ENCODE assay signal across 12 mouse cellular contexts in genomic region chr1:75214442-75214841, GRCm38 (mm10). TPM values are rescaled to one million over a fixed set of nuclear protein-coding genes. Genes with fewer than 3 reads are reported as not detected.
DNase-seq lines count a peak whose midpoint lies in the region; ATAC-seq and TF ChIP-seq lines count a peak whose summit lies in the region.
"Had no signal": no experiment of that assay in that cellular context is flagged by ENCODE, and none has a peak within 500 bp of the region (broad histone marks: within the 10 kb centered on the region; RNA-seq: fewer than 3 reads in every experiment).

No protein-coding gene starts in this region.

- no peak overlapping the region for H3K4me2 ChIP-seq in lung, embryonic 14.5 days
- H3K4me2 ChIP-seq in kidney, embryonic 16.5 days (replicated peaks; ENCODE audit: low read depth, low read length) = no peak overlapping the region
- H3K4me2 ChIP-seq in liver, postnatal 0 days (ENCODE audit: low read depth, low read length) = peak overlapping the region; percentile 100
- H3K4me2 ChIP-seq: limb, embryonic 12.5 days had no signal

- peak overlapping the region; percentile 54 for H3K27ac ChIP-seq in lung, embryonic 14.5 days (ENCODE audit: low read depth)
- H3K27ac ChIP-seq in bone marrow, adult 2 months (ENCODE audit: control insufficient read depth, insufficient read depth, low read depth, low read length, poor library complexity) = peak overlapping the region; percentile 61
- peak overlapping the region; percentile 91 for H3K27ac ChIP-seq in kidney, embryonic 16.5 days (ENCODE audit: low read length)
- peak overlapping the region; percentile 95 for H3K27ac ChIP-seq in liver, postnatal 0 days (ENCODE audit: low read depth)
- H3K27ac ChIP-seq: limb, embryonic 12.5 days had no signal

- H3K27me3 ChIP-seq in lung, embryonic 14.5 days (ENCODE audit: insufficient read depth, low read length) = peaks cover 21% of the 10 kb centered on the region
- peaks cover 14% of the 10 kb centered on the region; the same call in 1 of the 2 replicates for H3K27me3 ChIP-seq in kidney, embryonic 16.5 days (ENCODE audit: insufficient read depth, low read length)
- H3K27me3 ChIP-seq in liver, postnatal 0 days (ENCODE audit: insufficient read depth, low read length) = no peaks in the 10 kb centered on the region

- no peak for TF ChIP-seq POLR2A in bone marrow, adult 2 months (IDR thresholded peaks at IDR 0.05; ENCODE audit: borderline replicate concordance, control insufficient read depth, low read depth, low read length)

- no peak for DNase-seq in lung, embryonic 14.5 days
- no peak for DNase-seq in lung, postnatal 25 days (ENCODE audit: low spot score)
- peak; percentile 46 for DNase-seq in liver, postnatal 0 days
- no peak for DNase-seq in left cerebral cortex, adult 9 months (ENCODE audit: low spot score in 2 of 2)
- DNase-seq in cerebellum, adult 8-10 months = no peak
- no peak for DNase-seq in thymus, postnatal 10 days (ENCODE audit: low spot score in 2 of 2)
- DNase-seq: gastrocnemius, postnatal 10 days had no signal

- H3K36me3 ChIP-seq in lung, embryonic 14.5 days (ENCODE audit: insufficient read depth) = peaks cover 43% of the 10 kb centered on the region
- H3K36me3 ChIP-seq in kidney, embryonic 16.5 days (ENCODE audit: insufficient read depth, low read length) = peaks cover 34% of the 10 kb centered on the region
- peaks cover 50% of the 10 kb centered on the region for H3K36me3 ChIP-seq in liver, postnatal 0 days (replicated peaks; ENCODE audit: insufficient read depth, low read length)

- H3K4me1 ChIP-seq in lung, embryonic 14.5 days (ENCODE audit: insufficient read depth) = peaks cover 4% of the 10 kb centered on the region; the same call in 1 of the 2 replicates
- H3K4me1 ChIP-seq in bone marrow, adult 2 months (ENCODE audit: control insufficient read depth, insufficient read depth, low read length) = peaks cover 19% of the 10 kb centered on the region
- peaks cover 48% of the 10 kb centered on the region for H3K4me1 ChIP-seq in kidney, embryonic 16.5 days (ENCODE audit: insufficient read depth, low read length)
- H3K4me1 ChIP-seq in liver, postnatal 0 days (ENCODE audit: insufficient read depth) = peaks cover 76% of the 10 kb centered on the region

- H3K4me3 ChIP-seq in lung, embryonic 14.5 days (ENCODE audit: low read depth, low read length) = no peak overlapping the region
- peak overlapping the region; percentile 38 for H3K4me3 ChIP-seq in bone marrow, adult 2 months (replicated peaks; ENCODE audit: control insufficient read depth, low read depth, low read length)
- H3K4me3 ChIP-seq in kidney, embryonic 16.5 days (ENCODE audit: low read length) = no peak overlapping the region
- peak overlapping the region; percentile 95 for H3K4me3 ChIP-seq in liver, postnatal 0 days (ENCODE audit: low read depth, low read length)
- H3K4me3 ChIP-seq: limb, embryonic 12.5 days had no signal

- H3K9ac ChIP-seq in lung, embryonic 14.5 days = no peak overlapping the region
- H3K9ac ChIP-seq in kidney, embryonic 16.5 days (replicated peaks; ENCODE audit: low read length) = peak overlapping the region; percentile 27; the same call in 1 of the 2 replicates
- peak overlapping the region; percentile 44 for H3K9ac ChIP-seq in liver, postnatal 0 days (replicated peaks)
- H3K9ac ChIP-seq: limb, embryonic 12.5 days had no signal

- WGBS in lung, embryonic 14.5 days = 59% methylated on average over 2 of the region's 2 CpGs
- WGBS in bone marrow, adult 2 months = 46% methylated on average over 2 of the region's 2 CpGs
- WGBS in kidney, embryonic 16.5 days = 61% methylated on average over 2 of the region's 2 CpGs
- 70% methylated on average over 2 of the region's 2 CpGs for WGBS in liver, postnatal 0 days (ENCODE audit: insufficient replicate concordance)

- TF ChIP-seq EP300 in liver, postnatal 0 days (IDR thresholded peaks at IDR 0.05; ENCODE audit: low read depth) = no peak

- ATAC-seq in lung, embryonic 14.5 days (ENCODE audit: insufficient read depth) = no peak
- peak; percentile 49 for ATAC-seq in kidney, embryonic 16.5 days (ENCODE audit: low FRiP score, low TSS enrichment)
- ATAC-seq in liver, postnatal 0 days = peak; percentile 33
- ATAC-seq: hindbrain, embryonic 16.5 days had no signal

- no peak for TF ChIP-seq CTCF in lung, embryonic 14.5 days (IDR thresholded peaks at IDR 0.05; ENCODE audit: low read depth)
- TF ChIP-seq CTCF in bone marrow, adult 2 months (IDR thresholded peaks at IDR 0.05; ENCODE audit: control insufficient read depth, insufficient read depth, low read length) = no peak
- no peak for TF ChIP-seq CTCF in liver, postnatal 0 days (IDR thresholded peaks at IDR 0.05; ENCODE audit: low read depth)

- no peaks in the 10 kb centered on the region for H3K9me3 ChIP-seq in lung, embryonic 14.5 days (ENCODE audit: low read depth, low read length)
- H3K9me3 ChIP-seq in kidney, embryonic 16.5 days (ENCODE audit: low read length) = no peaks in the 10 kb centered on the region
- no peaks in the 10 kb centered on the region for H3K9me3 ChIP-seq in liver, postnatal 0 days (ENCODE audit: low read length)
- H3K9me3 ChIP-seq: limb, embryonic 12.5 days had no signal

RNA-seq across cellular contexts. Expression of gene Stk16, which starts 3.8 kb away (rescaled TPM):
- polyA plus RNA-seq in lung, embryonic 14.5 days (2014; fragmentation: Nextera tagmentation; extraction: Ambion mirVana) = 115 and 119 TPM in 2 replicates
- polyA plus RNA-seq in bone marrow, adult 2 months (2011; ENCODE audit: insufficient read depth, insufficient read length, low replicate concordance, missing spikeins) = 74.2 and 168 TPM in 2 replicates
- polyA plus RNA-seq in kidney, embryonic 16.5 days (2015; fragmentation: Nextera tagmentation; extraction: Ambion mirVana) = 153 and 169 TPM in 2 replicates
- polyA plus RNA-seq in liver, postnatal 0 days (2015; fragmentation: Nextera tagmentation; extraction: Ambion mirVana) = 88.3 and 101 TPM in 2 replicates

RNA-seq across cellular contexts. Expression of gene Glb1l, which starts 3.8 kb away (rescaled TPM):
- polyA plus RNA-seq in lung, embryonic 14.5 days (2014; fragmentation: Nextera tagmentation; extraction: Ambion mirVana) = 16.0 and 16.7 TPM in 2 replicates
- 23.0 and 43.6 TPM in 2 replicates for polyA plus RNA-seq in bone marrow, adult 2 months (2011; ENCODE audit: insufficient read depth, insufficient read length, low replicate concordance, missing spikeins)
- 57.4 and 63.8 TPM in 2 replicates for polyA plus RNA-seq in kidney, embryonic 16.5 days (2015; fragmentation: Nextera tagmentation; extraction: Ambion mirVana)
- 2.7 and 3.5 TPM in 2 replicates for polyA plus RNA-seq in liver, postnatal 0 days (2015; fragmentation: Nextera tagmentation; extraction: Ambion mirVana)

RNA-seq across cellular contexts. Expression of gene Tuba4a, which starts 5.2 kb away (rescaled TPM):
- polyA plus RNA-seq in lung, embryonic 14.5 days (2014; fragmentation: Nextera tagmentation; extraction: Ambion mirVana) = 21.3 and 25.3 TPM in 2 replicates
- polyA plus RNA-seq in bone marrow, adult 2 months (2011; ENCODE audit: insufficient read depth, insufficient read length, low replicate concordance, missing spikeins) = 422 and 591 TPM in 2 replicates
- 96.3 and 102 TPM in 2 replicates for polyA plus RNA-seq in kidney, embryonic 16.5 days (2015; fragmentation: Nextera tagmentation; extraction: Ambion mirVana)
- polyA plus RNA-seq in liver, postnatal 0 days (2015; fragmentation: Nextera tagmentation; extraction: Ambion mirVana) = 291 and 298 TPM in 2 replicates

RNA-seq across cellular contexts. Expression of gene A630095N17Rik, which starts 17.5 kb away (rescaled TPM):
- not detected in 2 replicates for polyA plus RNA-seq in lung, embryonic 14.5 days (2014; fragmentation: Nextera tagmentation; extraction: Ambion mirVana)
- polyA plus RNA-seq in bone marrow, adult 2 months (2011; ENCODE audit: insufficient read depth, insufficient read length, low replicate concordance, missing spikeins) = not detected in 2 replicates
- polyA plus RNA-seq in kidney, embryonic 16.5 days (2015; fragmentation: Nextera tagmentation; extraction: Ambion mirVana) = not detected in 2 replicates
- polyA plus RNA-seq in liver, postnatal 0 days (2015; fragmentation: Nextera tagmentation; extraction: Ambion mirVana) = 0.18 TPM in 1 of 2 replicates, not detected in the other
- polyA plus RNA-seq: hindbrain, embryonic 16.5 days; limb, embryonic 12.5 days; urinary bladder, adult 2 months had no signal

RNA-seq across cellular contexts. Expression of gene Dnajb2, which starts 21.8 kb away (rescaled TPM):
- 14.1 and 16.9 TPM in 2 replicates for polyA plus RNA-seq in lung, embryonic 14.5 days (2014; fragmentation: Nextera tagmentation; extraction: Ambion mirVana)
- polyA plus RNA-seq in bone marrow, adult 2 months (2011; ENCODE audit: insufficient read depth, insufficient read length, low replicate concordance, missing spikeins) = 85.8 and 119 TPM in 2 replicates
- 41.3 and 45.7 TPM in 2 replicates for polyA plus RNA-seq in kidney, embryonic 16.5 days (2015; fragmentation: Nextera tagmentation; extraction: Ambion mirVana)
- 29.0 and 31.0 TPM in 2 replicates for polyA plus RNA-seq in liver, postnatal 0 days (2015; fragmentation: Nextera tagmentation; extraction: Ambion mirVana)

Comparison
In these comparisons a context has a peak if more than half of its experiments do, and no peak if none do; other contexts are left out.
1. H3K4me3 ChIP-seq: peak in bone marrow, adult 2 months (single experiment) and liver, postnatal 0 days (single experiment); none in lung, embryonic 14.5 days (single experiment) and kidney, embryonic 16.5 days (single experiment).
2. Peak in every context shown above with its lines, with median percentiles within 50 percentile points of each other: H3K27ac ChIP-seq.